Mouse (Mus musculus) forebrain, embryonic 12.5 days (tissue): Measurements from ENCODE around the gene Krt8. TPM values are rescaled to one million over a fixed set of nuclear protein-coding genes. Genes with fewer than 3 reads are reported as not detected.

Source experiments
- ATAC-seq: fragments of 200-750 bp; cut with Nextera tagmentation; 2 replicates; pipeline ENCODE4 v1.8.0; 2017; ENCODE audit warnings: moderate TSS enrichment; ENCODE audit not compliant: low FRiP score
- H3K27ac ChIP-seq: fragments of 300-500 bp; sonication (generic); 2 replicates; pipeline ENCODE4 v1.5.1; 2016; ENCODE audit warnings: mild to moderate bottlenecking
- H3K27me3 ChIP-seq: fragments of 300-500 bp; sonication (generic); 2 replicates; pipeline ENCODE4 v1.6.1; 2016; ENCODE audit warnings: mild to moderate bottlenecking
- H3K36me3 ChIP-seq: fragments of 300-500 bp; sonication (generic); replicated peaks from 2 replicates; pipeline ENCODE4 v1.6.1; 2016; ENCODE audit warnings: mild to moderate bottlenecking
- H3K4me1 ChIP-seq: fragments of 300-500 bp; sonication (generic); 2 replicates; pipeline ENCODE4 v1.6.1; 2016
- H3K4me2 ChIP-seq: fragments of 300-500 bp; sonication (generic); 2 replicates; pipeline ENCODE4 v1.6.1; 2016; ENCODE audit warnings: mild to moderate bottlenecking, moderate library complexity
- H3K4me3 ChIP-seq: fragments of 300-500 bp; sonication (generic); replicated peaks from 2 replicates; pipeline ENCODE4 v1.5.1; 2016; ENCODE audit warnings: mild to moderate bottlenecking
- H3K9ac ChIP-seq: fragments of 300-500 bp; sonication (generic); 2 replicates; pipeline ENCODE4 v1.6.1; 2016; ENCODE audit warnings: mild to moderate bottlenecking
- H3K9me3 ChIP-seq: fragments of 300-500 bp; sonication (generic); 2 replicates; pipeline ENCODE4 v1.6.1; 2016
- WGBS: fragments of 180-500 bp; shearing (Covaris S2); methylation state at CpG from one replicate; pipeline ENCODE4 v1.1.7; 2016; 5-methylcytosine and 5-hydroxymethylcytosine counted together
- polyA plus RNA-seq: library from polyadenylated mRNA; unstranded; fragments of >200 nt; fragmentation: Nextera tagmentation; extraction: Ambion mirVana; gene quantifications from 2 replicates; pipeline ENCODE4 v1.2.1, GENCODE M21; 2016

The Krt8 gene
- polyA plus RNA-seq, 1 experiment from 2014 or later: 10.0 TPM

DNA sequence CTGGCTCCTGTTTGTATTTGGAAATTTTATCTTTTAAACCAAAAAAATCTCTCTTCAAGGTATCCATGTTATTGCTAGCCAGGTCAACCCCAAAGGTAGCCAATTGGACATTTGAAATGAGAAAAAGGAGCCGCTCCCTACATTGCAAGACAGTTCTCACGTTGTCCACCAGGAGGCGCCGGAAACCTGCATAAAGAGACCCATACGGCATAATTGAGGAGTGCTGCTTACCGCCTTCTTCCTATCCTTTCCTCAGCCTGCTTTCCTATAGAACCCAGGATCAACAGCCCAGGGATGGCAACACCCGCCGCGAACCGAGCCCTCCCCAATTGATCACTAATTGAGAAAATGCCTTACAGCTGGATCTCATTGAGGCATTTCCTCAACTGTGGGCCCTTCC lies 16.2 kb downstream of the Krt8 start:
- no peak overlapping the region for H3K4me2 ChIP-seq
- no peak overlapping the region for H3K9ac ChIP-seq
- no peaks in the 10 kb centered on the region for H3K36me3 ChIP-seq
- ATAC-seq: 0 out of 2 replicates have a peak, but pooled peaks have one; percentile 17
- WGBS: under 1% methylated on average over 10 of the region's 10 CpGs
- H3K4me3 ChIP-seq: no peak overlapping the region
- 0 out of 2 replicates have a peak overlapping the region, but pooled peaks have one; percentile 19 for H3K27ac ChIP-seq
- H3K9me3 ChIP-seq: no peaks in the 10 kb centered on the region
- H3K4me1 ChIP-seq: peaks cover 3% of the 10 kb centered on the region
- peaks cover 44% of the 10 kb centered on the region for H3K27me3 ChIP-seq

DNA sequence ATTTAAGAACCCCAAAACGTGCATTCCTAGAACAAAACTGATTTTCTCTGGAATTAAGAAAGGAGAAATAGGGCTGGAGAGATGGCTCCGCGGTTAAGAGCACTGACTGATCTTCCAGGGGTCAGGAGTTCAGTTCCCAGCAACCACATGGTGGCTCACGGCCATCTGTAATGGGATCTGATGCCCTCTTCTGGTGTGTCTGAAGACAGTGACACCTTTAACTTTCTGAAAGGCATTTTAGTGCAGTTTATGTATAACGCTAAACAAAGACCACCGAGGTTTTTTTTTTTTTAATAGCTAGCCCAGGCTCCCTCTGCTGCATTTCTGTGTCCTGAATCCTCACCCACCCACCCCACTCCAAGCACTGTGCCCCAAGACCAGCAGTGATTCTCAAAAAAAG lies 19.5 kb downstream of the Krt8 start:
- H3K4me3 ChIP-seq: no peak overlapping the region
- no peak overlapping the region for H3K9ac ChIP-seq
- WGBS: 25% methylated on average over 6 of the region's 6 CpGs
- peak overlapping the region; percentile 48; the same call in 1 of the 2 replicates for H3K4me2 ChIP-seq
- H3K9me3 ChIP-seq: no peaks in the 10 kb centered on the region
- no peak overlapping the region for H3K27ac ChIP-seq
- no peaks in the 10 kb centered on the region for H3K36me3 ChIP-seq
- no peak for ATAC-seq
- peaks cover 24% of the 10 kb centered on the region for H3K27me3 ChIP-seq
- peaks cover 3% of the 10 kb centered on the region for H3K4me1 ChIP-seq

DNA sequence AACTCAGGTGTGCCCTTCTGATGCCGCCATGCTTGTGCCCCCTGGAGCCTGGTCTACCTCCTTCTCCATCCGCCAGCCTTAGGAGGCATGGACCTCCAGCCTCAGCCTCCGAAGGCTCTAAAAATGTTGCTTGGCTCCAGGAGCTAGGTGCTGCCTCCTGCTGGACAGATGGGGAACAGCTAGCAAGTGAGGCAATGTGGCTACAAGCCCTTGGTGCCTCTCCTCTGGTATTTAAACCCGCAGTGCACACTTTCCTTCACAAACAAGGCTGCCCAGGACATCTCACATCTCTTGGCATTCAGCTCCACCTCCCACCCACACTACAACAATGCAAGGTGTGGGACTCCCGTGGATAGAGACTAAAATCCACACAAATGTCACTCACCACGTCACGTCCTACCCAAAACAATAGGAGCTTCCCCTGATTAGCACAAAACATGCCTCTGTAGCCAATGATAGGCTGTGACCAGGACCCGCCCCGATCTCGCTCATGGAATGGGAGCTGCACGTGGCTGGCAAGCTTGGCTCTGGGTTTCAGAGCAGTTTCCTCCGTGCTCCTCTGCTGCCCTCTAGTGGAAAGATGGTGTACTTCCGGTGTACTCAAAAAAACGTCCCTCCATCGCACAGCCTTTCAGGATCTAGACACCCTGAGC lies 20.2 kb downstream of the Krt8 start:
- Histone ChIP-seq H3K27me3 (peaks cover 19% of the 10 kb centered on the region), H3K9ac (no peak overlapping the region), H3K36me3 (no peaks in the 10 kb centered on the region), H3K9me3 (no peaks in the 10 kb centered on the region), H3K4me1 (peaks cover 3% of the 10 kb centered on the region), H3K4me3 (peak overlapping the region; percentile 24), H3K27ac (peak overlapping the region; percentile 74), H3K4me2 (peak overlapping the region; percentile 48)
- ATAC-seq: peak; percentile 94
- 4% methylated on average over 15 of the region's 15 CpGs for WGBS

DNA sequence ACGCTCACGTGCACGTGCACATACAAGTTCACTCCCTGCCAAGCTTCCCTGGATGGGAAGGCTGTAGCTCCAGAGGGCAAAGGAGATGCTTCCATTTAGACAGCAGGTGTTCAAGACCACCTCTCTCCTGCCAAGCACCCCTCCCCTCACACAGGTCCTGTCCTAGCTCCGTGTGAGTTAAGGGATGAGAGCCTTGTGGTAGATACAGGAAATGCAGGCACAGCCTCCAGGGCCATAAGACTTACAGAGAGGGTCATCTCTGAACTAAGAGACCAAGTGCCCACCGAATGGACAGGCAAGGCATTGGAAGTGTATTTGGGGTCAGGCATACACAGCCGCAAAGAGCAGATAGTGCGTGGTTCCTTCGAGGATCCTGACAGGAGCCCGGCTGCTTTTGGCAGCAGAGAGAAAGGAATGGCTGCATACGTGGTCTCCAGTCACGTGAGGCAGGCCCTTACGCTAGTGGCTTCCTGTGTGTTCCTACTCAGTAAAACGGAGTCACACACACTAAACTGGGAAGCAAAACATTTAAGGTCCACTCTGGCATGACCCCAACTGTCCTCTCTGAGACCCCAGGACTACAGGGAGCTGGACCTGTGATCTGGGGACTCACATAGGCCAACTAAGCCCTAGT lies 20.9 kb downstream of the Krt8 start:
- Histone ChIP-seq H3K4me3 (0 out of 2 replicates have a peak overlapping the region, but pooled peaks have one; percentile 24), H3K4me2 (peak overlapping the region; percentile 48), H3K9ac (no peak overlapping the region), H3K9me3 (no peaks in the 10 kb centered on the region), H3K27ac (peak overlapping the region; percentile 74; the same call in 1 of the 2 replicates), H3K4me1 (peaks cover 3% of the 10 kb centered on the region), H3K36me3 (no peaks in the 10 kb centered on the region), H3K27me3 (peaks cover 15% of the 10 kb centered on the region)
- WGBS: 80% methylated on average over 13 of the region's 13 CpGs
- no peak for ATAC-seq

DNA sequence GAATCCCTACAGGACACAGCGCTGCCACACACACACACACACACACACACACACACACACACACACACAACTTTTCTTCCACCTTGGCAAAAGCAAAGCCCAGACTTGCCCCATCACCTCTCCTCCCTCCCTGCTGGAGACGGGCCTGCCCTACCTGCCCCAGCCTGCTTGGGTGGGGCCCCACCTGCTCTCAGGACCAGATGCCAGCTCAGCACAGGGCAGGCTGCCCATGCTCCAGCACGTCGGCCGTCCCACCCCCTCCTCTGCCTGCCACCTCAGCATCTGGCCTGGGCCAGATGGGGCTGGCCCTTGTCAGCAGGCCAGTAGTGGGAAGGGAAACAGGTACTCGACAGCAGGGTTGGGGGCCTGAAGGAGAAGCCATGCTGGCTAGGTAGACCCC lies 23.4 kb downstream of the Krt8 start:
- no peak overlapping the region for H3K4me2 ChIP-seq
- H3K27me3 ChIP-seq: no peaks in the 10 kb centered on the region; the same call in 1 of the 2 replicates
- H3K4me1 ChIP-seq: peaks cover 12% of the 10 kb centered on the region
- no peaks in the 10 kb centered on the region for H3K9me3 ChIP-seq
- 86% methylated on average over 6 of the region's 6 CpGs for WGBS
- H3K27ac ChIP-seq: no peak overlapping the region
- H3K36me3 ChIP-seq: no peaks in the 10 kb centered on the region
- no peak overlapping the region for H3K4me3 ChIP-seq
- no peak overlapping the region for H3K9ac ChIP-seq
- ATAC-seq: no peak

DNA sequence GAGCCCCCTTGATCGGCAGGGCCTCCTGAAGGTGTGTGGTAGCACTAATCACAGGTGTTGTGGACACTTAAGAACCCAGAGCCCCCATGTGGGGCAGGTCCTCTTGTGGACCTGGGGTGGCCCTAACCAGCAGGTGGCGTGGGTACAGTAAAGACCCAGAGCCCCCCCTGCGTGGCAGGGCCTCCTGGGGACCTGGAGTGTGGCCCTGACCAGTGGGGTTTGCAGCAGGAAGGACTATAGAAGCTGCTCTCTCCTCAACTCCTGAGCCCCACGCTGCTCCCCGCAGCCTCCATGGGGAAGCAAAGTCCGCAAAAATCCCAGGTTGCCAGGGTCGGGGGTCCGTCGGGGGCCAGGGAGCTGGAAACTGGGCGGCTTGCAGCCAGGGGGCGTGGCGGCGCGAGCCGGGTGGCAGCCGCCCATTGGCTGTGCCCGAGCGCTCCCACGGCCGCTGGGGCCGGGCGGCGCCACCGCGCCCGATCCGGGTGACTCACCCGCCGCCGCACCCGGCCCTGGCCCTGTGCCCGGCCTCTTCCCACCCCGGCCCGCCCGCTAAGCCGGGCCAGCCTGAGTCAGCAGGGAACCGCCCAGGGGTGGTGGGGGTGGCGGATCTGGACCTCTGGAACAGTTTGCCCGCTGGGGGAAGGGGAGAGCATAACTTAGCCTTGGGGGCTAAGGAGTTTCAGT lies 27.1 kb downstream of the Krt8 start:
- H3K27ac ChIP-seq: no peak overlapping the region
- WGBS: 3% methylated on average over 38 of the region's 39 CpGs
- no peaks in the 10 kb centered on the region for H3K9me3 ChIP-seq

DNA sequence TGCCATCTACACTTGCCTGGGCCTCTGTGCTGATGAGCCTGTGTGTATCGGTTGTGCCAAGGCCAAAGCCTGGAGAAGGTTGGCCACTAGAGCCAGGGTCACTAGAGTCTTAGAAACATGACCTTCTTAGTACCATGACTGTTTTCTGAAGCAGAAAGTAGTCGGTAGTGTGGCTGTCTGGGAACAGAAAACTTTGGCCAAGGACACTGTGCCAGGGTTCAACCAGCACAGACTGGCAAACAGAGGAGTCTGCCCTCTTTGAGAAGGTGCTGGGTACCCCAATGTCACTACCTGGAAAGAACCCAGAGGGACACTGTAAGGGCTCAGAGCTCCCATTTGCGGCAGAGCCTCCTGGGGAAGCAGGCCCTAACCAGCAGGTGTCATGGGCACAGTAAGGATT lies 27.6 kb downstream of the Krt8 start:
- ATAC-seq: no peak
- WGBS: 64% methylated on average over 3 of the region's 3 CpGs
- H3K4me1 ChIP-seq: peaks cover 19% of the 10 kb centered on the region
- no peak overlapping the region for H3K27ac ChIP-seq
- peaks cover 8% of the 10 kb centered on the region; the same call in 1 of the 2 replicates for H3K27me3 ChIP-seq
- H3K36me3 ChIP-seq: no peaks in the 10 kb centered on the region
- no peaks in the 10 kb centered on the region for H3K9me3 ChIP-seq
- H3K4me2 ChIP-seq: peak overlapping the region; percentile 74
- H3K4me3 ChIP-seq: no peak overlapping the region
- H3K9ac ChIP-seq: peak overlapping the region; percentile 58; the same call in 1 of the 2 replicates

More for the DNA sequence above, 27.1 kb downstream of the Krt8 start:
- Histone ChIP-seq H3K4me2 (peak overlapping the region; percentile 74), H3K4me3 (peak overlapping the region; percentile 37), H3K36me3 (no peaks in the 10 kb centered on the region), H3K27me3 (peaks cover 4% of the 10 kb centered on the region; the same call in 1 of the 2 replicates), H3K9ac (peak overlapping the region; percentile 58), H3K4me1 (peaks cover 19% of the 10 kb centered on the region)
- ATAC-seq: peak; percentile 83

DNA sequence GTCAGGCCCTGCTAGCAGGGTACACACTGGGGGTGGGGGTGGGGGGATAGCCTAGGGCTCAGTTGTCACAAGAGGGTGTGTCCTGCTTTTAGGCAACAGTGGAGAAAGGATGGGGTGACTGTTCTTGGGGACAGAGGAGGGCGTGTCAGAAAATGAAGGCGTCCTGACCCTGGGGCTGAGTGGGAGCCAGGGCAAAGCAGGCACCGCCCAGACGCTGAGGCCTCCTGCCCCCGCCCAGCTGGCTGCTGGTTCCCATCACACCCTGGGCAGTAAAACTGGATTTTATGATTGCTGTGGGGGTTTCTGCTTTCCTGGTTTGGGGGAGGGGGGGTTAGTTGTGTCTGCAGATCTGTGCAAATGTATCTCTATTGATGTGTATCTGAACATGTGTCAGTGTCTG lies 28.3 kb downstream of the Krt8 start:
- H3K27ac ChIP-seq: no peak overlapping the region
- ATAC-seq: no peak
- H3K9me3 ChIP-seq: no peaks in the 10 kb centered on the region

DNA sequence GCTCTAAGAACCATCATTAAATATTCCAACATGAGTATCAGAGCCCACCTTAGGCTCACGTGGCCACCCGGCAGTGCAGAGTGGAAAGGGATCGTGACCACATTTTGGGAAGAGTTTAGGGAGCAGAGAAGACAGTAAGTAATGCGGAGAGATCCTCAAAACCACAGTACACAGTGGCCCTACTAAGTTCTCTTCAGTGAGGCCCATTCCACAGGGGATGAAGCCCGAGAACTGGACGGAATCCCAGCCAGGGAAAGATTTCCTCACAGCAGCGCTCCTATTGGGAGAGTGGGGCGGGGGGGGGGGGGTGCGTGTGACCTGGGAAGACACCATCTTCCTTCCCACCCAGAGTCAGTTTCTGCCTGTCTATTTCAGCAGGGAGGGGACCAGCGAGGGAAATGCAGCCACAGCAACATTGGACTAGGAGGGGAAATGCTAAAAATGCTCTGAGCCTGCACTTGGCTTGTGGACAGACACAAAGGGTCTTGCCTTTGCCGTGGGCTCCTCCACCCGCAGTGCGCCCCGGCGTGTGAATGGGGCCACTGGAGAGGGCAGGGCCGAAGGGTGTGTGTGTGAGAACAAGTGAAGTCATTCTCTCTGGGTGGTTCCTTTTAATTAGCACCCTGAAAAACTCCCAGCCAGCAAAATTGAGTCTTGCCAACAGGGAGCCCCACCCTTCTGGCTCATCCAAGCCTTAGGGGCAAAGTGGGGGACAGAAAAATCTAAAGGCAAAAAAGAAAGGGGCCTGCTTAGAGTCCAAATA lies 30.0 kb downstream of the Krt8 start:
- H3K4me1 ChIP-seq: peaks cover 22% of the 10 kb centered on the region
- H3K9me3 ChIP-seq: no peaks in the 10 kb centered on the region
- H3K4me2 ChIP-seq: no peak overlapping the region
- peak overlapping the region; percentile 21; the same call in 1 of the 2 replicates for H3K9ac ChIP-seq
- ATAC-seq: peak; percentile 1; the same call in 1 of the 2 replicates
- H3K27me3 ChIP-seq: peaks cover 9% of the 10 kb centered on the region; the same call in 1 of the 2 replicates
- H3K36me3 ChIP-seq: no peaks in the 10 kb centered on the region
- no peak overlapping the region for H3K27ac ChIP-seq
- H3K4me3 ChIP-seq: no peak overlapping the region
- WGBS: 57% methylated on average over 16 of the region's 16 CpGs

More for the DNA sequence above, 28.3 kb downstream of the Krt8 start:
- peaks cover 19% of the 10 kb centered on the region for H3K4me1 ChIP-seq
- H3K27me3 ChIP-seq: peaks cover 9% of the 10 kb centered on the region; the same call in 1 of the 2 replicates
- no peak overlapping the region for H3K4me3 ChIP-seq
- no peak overlapping the region for H3K4me2 ChIP-seq
- no peaks in the 10 kb centered on the region for H3K36me3 ChIP-seq
- 61% methylated on average over 5 of the region's 5 CpGs for WGBS
- H3K9ac ChIP-seq: no peak overlapping the region

DNA sequence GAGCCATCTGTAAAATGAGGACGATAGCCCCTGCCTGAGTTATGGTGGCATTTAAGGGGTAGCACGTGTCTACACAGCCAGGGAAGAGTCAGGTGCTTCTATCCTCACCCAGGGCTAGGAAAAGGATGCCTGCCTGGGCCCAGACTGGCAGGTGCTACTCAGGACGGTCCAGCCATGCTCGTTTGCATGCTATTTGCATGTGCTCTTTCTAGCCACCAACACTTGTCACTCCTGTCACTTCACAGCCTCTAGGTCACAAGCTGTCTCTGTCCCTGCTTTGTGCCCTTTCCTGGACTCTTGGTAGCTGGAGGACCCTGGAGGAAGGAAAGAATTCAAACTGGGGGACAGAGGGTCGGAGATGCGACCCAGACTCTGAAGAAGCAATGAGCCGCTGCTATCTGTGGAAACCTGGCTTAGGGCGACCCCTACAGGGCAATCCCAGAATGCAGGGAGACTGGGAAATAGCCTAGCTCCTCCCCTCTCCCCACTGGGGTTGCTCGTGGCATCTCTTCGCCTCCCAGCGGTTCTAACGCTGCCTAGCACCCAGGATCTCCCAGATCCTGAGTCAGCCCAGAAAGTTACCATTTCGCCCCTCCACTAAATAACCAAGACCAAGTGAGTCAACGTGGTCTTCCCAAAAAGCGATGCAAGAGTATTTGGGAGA lies 30.7 kb downstream of the Krt8 start:
- Histone ChIP-seq H3K4me2 (no peak overlapping the region), H3K27ac (no peak overlapping the region), H3K4me3 (no peak overlapping the region), H3K9me3 (no peaks in the 10 kb centered on the region), H3K27me3 (peaks cover 9% of the 10 kb centered on the region; the same call in 1 of the 2 replicates), H3K4me1 (peaks cover 22% of the 10 kb centered on the region), H3K36me3 (no peaks in the 10 kb centered on the region), H3K9ac (no peak overlapping the region)
- WGBS: 12% methylated on average over 15 of the region's 15 CpGs
- ATAC-seq: peak; percentile 62

DNA sequence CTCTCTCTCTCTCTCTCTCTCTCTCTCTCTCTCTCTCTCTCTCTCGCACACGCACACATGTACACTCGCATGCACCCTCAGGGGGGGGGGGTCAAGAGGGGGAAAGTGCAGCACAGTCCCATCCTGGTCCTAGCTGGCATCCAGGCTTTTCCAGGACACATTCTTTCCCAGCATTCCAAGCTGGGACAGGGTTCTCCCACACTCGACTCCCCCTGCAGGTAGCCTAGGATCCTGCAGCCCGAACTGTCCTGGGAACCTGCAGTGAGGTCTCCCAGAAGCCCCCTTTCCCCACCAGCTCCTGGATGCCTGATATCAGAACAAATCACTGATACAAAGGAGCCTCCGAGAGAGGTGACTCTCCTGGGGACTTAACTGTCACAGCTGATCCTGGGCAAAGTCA lies 33.7 kb downstream of the Krt8 start:
- H3K4me3 ChIP-seq: no peak overlapping the region
- ATAC-seq: no peak
- no peak overlapping the region for H3K27ac ChIP-seq
- H3K36me3 ChIP-seq: no peaks in the 10 kb centered on the region
- peaks cover 10% of the 10 kb centered on the region for H3K4me1 ChIP-seq
- no peak overlapping the region for H3K9ac ChIP-seq
- no peak overlapping the region for H3K4me2 ChIP-seq
- WGBS: 6% methylated on average over 3 of the region's 6 CpGs
- H3K27me3 ChIP-seq: peaks cover 9% of the 10 kb centered on the region; the same call in 1 of the 2 replicates
- H3K9me3 ChIP-seq: no peaks in the 10 kb centered on the region
